Mouse (Mus musculus): ENCODE data around the gene Zfp708. TPM values are rescaled to one million over a fixed set of nuclear protein-coding genes. Genes with fewer than 3 reads are reported as not detected.

The Zfp708 gene
- polyA plus RNA-seq, 1 experiment from 2014 or later: 7.8 TPM

DNA sequence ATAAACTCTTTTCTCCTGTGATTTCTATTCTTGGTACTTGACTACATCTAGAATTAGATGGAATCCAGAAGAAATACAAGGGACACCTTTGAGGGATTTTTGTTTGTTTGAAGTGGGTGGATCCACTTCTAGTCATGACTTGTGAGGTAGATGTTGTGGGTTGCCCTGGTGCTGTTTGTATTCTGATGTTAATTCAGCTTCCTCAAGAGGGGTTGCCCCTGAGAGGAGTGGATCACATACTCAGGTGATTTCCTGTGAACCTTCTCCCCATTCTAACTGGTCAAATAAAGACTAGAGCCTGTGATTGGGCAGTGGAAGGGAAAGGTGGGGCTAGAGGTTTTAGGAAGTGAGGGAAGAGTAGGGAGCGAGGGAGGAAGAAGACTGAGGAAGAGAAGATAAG, 15.8 kb downstream of the Zfp708 start:
- H3K4me2 ChIP-seq (replicated peaks): peak overlapping the region; percentile 55
- 89% methylated on average over 1 of the region's 1 CpGs for WGBS
- H3K9ac ChIP-seq: no peak overlapping the region; the same call in 1 of the 2 replicates
- no peaks in the 10 kb centered on the region for H3K27me3 ChIP-seq
- no peak overlapping the region for H3K27ac ChIP-seq
- 0 out of 2 replicates have a peak, but pooled peaks cover 5% of the 10 kb centered on the region for H3K9me3 ChIP-seq (replicated peaks)
- no peak for ATAC-seq (ENCODE audit: low FRiP score)
- peak overlapping the region; percentile 67; the same call in 1 of the 2 replicates for H3K4me3 ChIP-seq
- peaks cover 3% of the 10 kb centered on the region; the same call in 1 of the 2 replicates for H3K4me1 ChIP-seq
- H3K36me3 ChIP-seq: peaks cover 10% of the 10 kb centered on the region

DNA sequence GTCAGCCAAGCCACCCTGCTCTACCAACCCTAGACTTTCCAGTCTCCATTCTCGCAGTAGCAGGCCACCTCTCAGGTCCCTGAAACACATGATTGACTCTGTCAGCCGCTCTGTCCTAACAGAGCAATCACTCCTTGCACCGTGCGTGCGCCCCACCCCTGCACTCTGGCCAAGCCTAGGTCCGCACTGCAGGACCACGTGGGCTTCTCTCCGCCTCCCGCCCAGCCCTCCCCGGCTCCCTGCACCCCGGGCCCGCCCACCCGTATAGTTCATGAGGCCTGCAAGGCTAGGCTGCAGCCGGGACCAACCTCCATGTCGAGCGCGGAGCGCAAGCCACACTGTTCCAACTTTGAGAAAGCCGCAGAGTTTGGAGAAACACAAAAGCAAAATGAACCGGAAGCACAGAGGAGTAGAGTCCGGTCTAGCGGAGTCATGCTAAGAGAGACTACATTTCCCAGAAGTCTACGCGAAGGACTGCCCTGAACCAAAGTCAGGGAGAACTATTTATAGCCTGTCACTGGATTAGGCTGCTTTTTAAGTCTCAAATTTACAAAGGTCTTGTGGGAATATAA, 16.5 kb downstream of the Zfp708 start:
- ATAC-seq (ENCODE audit: low FRiP score): peak; percentile 99
- Histone ChIP-seq H3K36me3 (peaks cover 15% of the 10 kb centered on the region), H3K9ac (peak overlapping the region; percentile 70), H3K27me3 (no peaks in the 10 kb centered on the region), H3K4me3 (peak overlapping the region; percentile 67), H3K4me2 (replicated peaks) (peak overlapping the region; percentile 55), H3K4me1 (peaks cover 3% of the 10 kb centered on the region; the same call in 1 of the 2 replicates), H3K9me3 (replicated peaks) (peaks cover 10% of the 10 kb centered on the region; the same call in 1 of the 2 replicates), H3K27ac (peak overlapping the region; percentile 85)
- WGBS: under 1% methylated on average over 24 of the region's 24 CpGs

DNA sequence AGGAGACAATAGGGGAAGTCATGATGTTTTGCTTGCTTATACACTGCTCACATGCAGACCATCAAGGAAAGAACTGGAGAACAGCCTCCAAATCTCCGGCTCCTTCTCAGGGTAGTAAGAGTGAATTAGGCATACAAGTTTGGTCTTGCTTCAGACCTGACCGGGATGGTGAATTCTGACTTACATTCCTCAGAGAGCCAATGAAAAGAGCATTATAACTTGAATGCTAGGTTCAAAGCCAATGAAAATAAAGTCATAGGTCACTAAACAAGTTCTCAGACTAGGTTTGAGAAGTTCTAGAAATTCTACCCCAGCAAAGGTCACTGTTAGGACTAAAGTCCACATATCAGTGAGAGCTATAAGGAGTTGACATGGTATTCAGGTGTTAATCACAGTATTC, 20.5 kb downstream of the Zfp708 start:
- Histone ChIP-seq H3K27ac (no peak overlapping the region), H3K4me3 (no peak overlapping the region), H3K4me1 (peaks cover 3% of the 10 kb centered on the region; the same call in 1 of the 2 replicates), H3K27me3 (no peaks in the 10 kb centered on the region), H3K9ac (no peak overlapping the region), H3K36me3 (peaks cover 47% of the 10 kb centered on the region), H3K4me2 (replicated peaks) (no peak overlapping the region), H3K9me3 (replicated peaks) (peaks cover 29% of the 10 kb centered on the region)
- ATAC-seq (ENCODE audit: low FRiP score): no peak
- WGBS: 97% methylated on average over 2 of the region's 2 CpGs

DNA sequence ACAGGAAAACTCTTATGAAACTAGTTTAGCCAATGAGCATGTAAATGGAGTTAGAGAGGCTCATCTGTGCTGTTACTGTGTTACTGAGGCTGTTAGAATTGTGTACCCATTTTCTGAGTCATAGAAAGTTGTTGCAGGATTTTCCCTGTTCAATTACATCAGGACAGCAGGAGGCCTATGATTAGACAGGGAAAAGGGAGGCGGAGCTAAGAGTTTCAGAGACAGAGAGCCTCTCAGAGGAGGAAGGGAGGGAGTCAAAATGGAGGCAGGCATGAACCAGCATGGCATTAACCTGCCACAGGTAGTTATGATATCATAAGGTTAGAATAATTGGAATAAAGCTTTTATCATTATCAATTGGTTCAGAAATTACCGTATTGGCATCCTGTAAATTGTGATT, 25.0 kb downstream of the Zfp708 start:
- 93% methylated on average over 2 of the region's 2 CpGs for WGBS
- peaks cover 73% of the 10 kb centered on the region for H3K36me3 ChIP-seq

DNA sequence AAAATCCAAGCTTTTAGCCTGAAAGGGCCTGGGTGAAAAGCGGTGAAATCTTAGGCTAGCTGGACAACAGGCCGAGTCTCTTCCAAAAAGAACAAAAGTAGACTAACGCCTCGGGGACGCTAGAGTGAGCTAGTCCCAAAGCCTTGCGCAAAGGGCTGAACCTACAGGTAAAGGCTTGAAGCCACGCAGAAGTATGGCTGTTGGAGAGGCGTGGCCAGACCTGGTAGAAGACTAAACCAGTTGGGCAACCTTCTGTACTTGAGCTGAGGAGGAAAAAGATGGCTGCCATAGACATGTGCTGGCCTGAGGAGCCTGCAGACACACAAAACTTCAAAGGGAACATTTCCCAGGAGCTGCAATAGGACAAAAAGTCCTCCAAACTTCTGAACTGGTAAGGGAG, 32.4 kb downstream of the Zfp708 start:
- H3K4me3 ChIP-seq: no peak overlapping the region
- H3K27ac ChIP-seq: no peak overlapping the region
- peaks cover 1% of the 10 kb centered on the region for H3K4me1 ChIP-seq
- no peak for ATAC-seq (ENCODE audit: low FRiP score)
- no peak overlapping the region for H3K4me2 ChIP-seq (replicated peaks)
- peaks cover 27% of the 10 kb centered on the region for H3K36me3 ChIP-seq
- no peak overlapping the region for H3K9ac ChIP-seq
- peaks cover 20% of the 10 kb centered on the region; the same call in 1 of the 2 replicates for H3K9me3 ChIP-seq (replicated peaks)
- no peaks in the 10 kb centered on the region for H3K27me3 ChIP-seq
- WGBS: 89% methylated on average over 8 of the region's 8 CpGs

More for the DNA sequence above, 25.0 kb downstream of the Zfp708 start:
- ATAC-seq (ENCODE audit: low FRiP score): no peak
- Histone ChIP-seq H3K4me2 (replicated peaks) (no peak overlapping the region), H3K27ac (no peak overlapping the region), H3K27me3 (no peaks in the 10 kb centered on the region), H3K4me3 (no peak overlapping the region), H3K9ac (no peak overlapping the region), H3K4me1 (no peaks in the 10 kb centered on the region), H3K9me3 (replicated peaks) (peaks cover 52% of the 10 kb centered on the region)

DNA sequence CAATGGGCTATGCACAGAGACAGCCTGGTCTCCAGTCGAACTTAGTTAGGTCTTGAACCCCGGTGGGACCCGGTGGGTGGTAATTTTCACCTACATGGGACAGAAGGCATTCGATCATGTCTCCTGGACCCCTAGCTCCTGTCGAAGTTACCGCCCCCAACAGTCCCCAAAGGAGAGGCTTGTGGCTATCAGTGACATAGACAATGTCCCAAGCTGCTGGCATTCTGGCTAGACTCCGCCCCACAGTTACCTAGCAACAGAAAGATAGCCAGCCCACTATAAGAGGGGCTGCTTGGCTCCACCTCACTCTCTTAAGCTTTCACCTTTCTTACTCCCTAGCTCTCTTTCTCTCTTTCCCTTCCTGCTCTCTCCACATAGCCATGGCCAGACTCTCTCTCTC, 35.3 kb downstream of the Zfp708 start:
- Histone ChIP-seq H3K27me3 (no peaks in the 10 kb centered on the region), H3K4me3 (no peak overlapping the region), H3K4me1 (peaks cover 6% of the 10 kb centered on the region), H3K9ac (no peak overlapping the region), H3K4me2 (replicated peaks) (no peak overlapping the region), H3K27ac (no peak overlapping the region), H3K9me3 (replicated peaks) (0 out of 2 replicates have a peak, but pooled peaks cover 5% of the 10 kb centered on the region), H3K36me3 (0 out of 2 replicates have a peak, but pooled peaks cover 9% of the 10 kb centered on the region)
- 56% methylated on average over 7 of the region's 7 CpGs for WGBS
- ATAC-seq (ENCODE audit: low FRiP score): no peak

DNA sequence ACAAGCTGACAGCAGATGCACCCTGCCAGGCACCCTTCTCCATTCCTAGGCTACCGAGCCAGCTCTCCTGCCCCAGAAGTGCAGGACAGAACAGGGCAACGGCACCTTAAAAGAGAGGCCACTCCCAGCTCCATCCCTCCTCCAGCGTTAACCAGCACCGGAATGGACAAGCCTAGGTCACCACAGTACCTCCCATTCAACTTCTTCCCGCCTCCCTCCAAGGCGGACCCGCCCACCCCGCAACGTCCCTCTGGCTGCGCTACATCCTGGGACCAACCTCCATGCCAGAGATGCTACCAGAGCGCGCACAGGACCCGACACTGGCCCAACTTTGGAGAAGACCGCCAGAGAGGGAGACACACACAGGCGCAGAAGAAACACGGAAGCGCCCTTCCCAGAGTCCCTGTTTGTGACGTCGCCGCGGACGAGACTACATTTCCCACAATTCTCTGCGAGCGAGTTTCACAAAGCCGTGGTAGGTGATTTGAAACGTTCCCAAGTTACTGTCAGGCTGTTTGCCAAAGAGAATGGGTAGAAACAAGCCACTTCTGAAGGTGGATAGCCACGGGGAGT, 36.9 kb downstream of the Zfp708 start, which contains the start of gene Zfp712:
Zfp712 (minus strand) TSS at position 385 of the 573 bp plus-strand sequence.
- H3K4me3 ChIP-seq: peak within 1 kb of the TSS; percentile 71

DNA sequence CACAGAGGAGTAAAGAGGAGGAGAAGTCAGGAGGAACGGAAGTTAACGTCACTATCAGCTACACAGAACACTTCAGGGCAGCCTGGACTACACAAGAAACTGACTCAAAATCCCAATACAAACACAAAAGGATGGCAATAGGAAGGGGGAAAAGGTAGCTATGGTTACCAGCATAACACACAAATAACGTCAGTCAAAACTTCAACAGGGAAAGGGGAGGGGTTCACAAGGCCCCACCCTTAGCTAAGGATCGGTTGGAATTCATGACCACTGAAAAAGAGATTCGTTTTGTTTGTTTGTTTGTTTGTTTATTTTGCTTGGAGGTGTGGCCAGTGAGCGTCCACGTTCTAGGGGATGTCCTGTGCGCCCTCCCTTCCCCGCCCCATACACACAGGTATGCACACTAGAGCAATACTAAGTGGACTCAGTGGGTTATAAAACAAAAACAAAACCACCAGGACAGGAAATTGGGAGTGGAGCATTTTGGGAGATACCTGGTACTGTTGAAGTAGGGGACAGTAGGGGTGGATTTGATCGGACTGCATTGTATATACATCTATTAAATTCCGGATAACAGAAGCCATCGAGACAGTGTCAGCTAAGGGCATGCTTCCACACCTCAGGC, 37.5 kb downstream of the Zfp708 start:
- Histone ChIP-seq H3K4me3 (peak overlapping the region; percentile 71), H3K27me3 (no peaks in the 10 kb centered on the region), H3K36me3 (no peaks in the 10 kb centered on the region), H3K4me1 (peaks cover 6% of the 10 kb centered on the region), H3K9me3 (replicated peaks) (no peaks in the 10 kb centered on the region; the same call in 1 of the 2 replicates), H3K4me2 (replicated peaks) (peak overlapping the region; percentile 72), H3K9ac (peak overlapping the region; percentile 76), H3K27ac (peak overlapping the region; percentile 82; the same call in 1 of the 2 replicates)
- WGBS: 3% methylated on average over 12 of the region's 12 CpGs
- peak; percentile 77 for ATAC-seq (ENCODE audit: low FRiP score)

More for the DNA sequence above, 36.9 kb downstream of the Zfp708 start, which contains the start of gene Zfp712:
- Histone ChIP-seq H3K27ac (peak within 1 kb of the TSS; percentile 82), H3K4me2 (replicated peaks) (peak within 1 kb of the TSS; percentile 72), H3K4me1 (peaks cover 6% of the 10 kb centered on the region), H3K9ac (peak within 1 kb of the TSS; percentile 76), H3K27me3 (no peaks in the 10 kb centered on the region), H3K36me3 (0 out of 2 replicates have a peak, but pooled peaks cover 4% of the 10 kb centered on the region), H3K9me3 (replicated peaks) (no peaks in the 10 kb centered on the region; the same call in 1 of the 2 replicates)
- ATAC-seq (ENCODE audit: low FRiP score): peak; percentile 95
- under 1% methylated on average over 27 of the region's 27 CpGs for WGBS

Other genes starting within 250 kb of the Zfp708 start
- 1.5 and 1.6 TPM in 2 replicates for gene Gm10767, start 193.1 kb downstream of the Zfp708 start, polyA plus RNA-seq (2016; fragmentation: Nextera tagmentation; extraction: Ambion mirVana)
- 5.5 and 6.2 TPM in 2 replicates for gene Zfp712, start 36.8 kb downstream of the Zfp708 start, polyA plus RNA-seq (2016; fragmentation: Nextera tagmentation; extraction: Ambion mirVana)
- 2.2 TPM in 2 replicates for gene Gm28557, start 10.6 kb upstream of the Zfp708 start, polyA plus RNA-seq (2016; fragmentation: Nextera tagmentation; extraction: Ambion mirVana)
- gene Rslcan18, start 18.3 kb upstream of the Zfp708 start, polyA plus RNA-seq (2016; fragmentation: Nextera tagmentation; extraction: Ambion mirVana): 0.15 TPM in 1 of 2 replicates, not detected in the other
- 2.4 and 3.4 TPM in 2 replicates for gene Zfp759, start 23.7 kb upstream of the Zfp708 start, polyA plus RNA-seq (2016; fragmentation: Nextera tagmentation; extraction: Ambion mirVana)
- gene Rsl1, start 75.2 kb upstream of the Zfp708 start, polyA plus RNA-seq (2016; fragmentation: Nextera tagmentation; extraction: Ambion mirVana): 6.2 and 7.1 TPM in 2 replicates
- gene Zfp455, start 96.5 kb upstream of the Zfp708 start, polyA plus RNA-seq (2016; fragmentation: Nextera tagmentation; extraction: Ambion mirVana): 1.4 and 1.8 TPM in 2 replicates
- 3.8 and 4.6 TPM in 2 replicates for gene Zfp458, start 180.5 kb upstream of the Zfp708 start, polyA plus RNA-seq (2016; fragmentation: Nextera tagmentation; extraction: Ambion mirVana)
- 0.50 and 0.85 TPM in 2 replicates for gene Zfp457, start 208.5 kb upstream of the Zfp708 start, polyA plus RNA-seq (2016; fragmentation: Nextera tagmentation; extraction: Ambion mirVana)
- gene Zfp595, start 234.6 kb upstream of the Zfp708 start, polyA plus RNA-seq (2016; fragmentation: Nextera tagmentation; extraction: Ambion mirVana): 1.7 and 1.8 TPM in 2 replicates

Measured in hindbrain, embryonic 12.5 days (tissue).